Mouse (Mus musculus): ENCODE data around the gene Cldn4.
"Not testable (repeated sequence)": the region's sequence is repeated elsewhere in the genome, so short reads cannot be mapped to it uniquely, and the experiment has no call there.

Cldn4 gene

GRCm38 (mm10) chr5:134946857-134947255, at the start of gene Cldn4:
Gene Cldn4 (minus strand): TSS chr5:134946934.
- no peak for DNase-seq

GRCm38 (mm10) chr5:134992566-134992965, 45.8 kb upstream of the Cldn4 start:
- DNase-seq: no peak

- no peak for DNase-seq
Observed at GRCm38 (mm10) chr5:134989741-134990140, 43.0 kb upstream of the Cldn4 start.

GRCm38 (mm10) chr5:134989166-134989565, 42.4 kb upstream of the Cldn4 start:
- no peak for DNase-seq

- DNase-seq: no peak
Observed at GRCm38 (mm10) chr5:134986298-134987268, 39.8 kb upstream of the Cldn4 start.

- DNase-seq: no peak
Observed at GRCm38 (mm10) chr5:134985633-134986297, 39.0 kb upstream of the Cldn4 start, which contains the start of gene Cldn3. Gene Cldn3 (plus strand): TSS chr5:134986214.

GRCm38 (mm10) chr5:134983771-134984170, 37.0 kb upstream of the Cldn4 start:
- no peak for DNase-seq

GRCm38 (mm10) chr5:134983111-134983510, 36.4 kb upstream of the Cldn4 start:
- no peak for DNase-seq

- DNase-seq: no peak
Observed at GRCm38 (mm10) chr5:134981149-134981548, 34.4 kb upstream of the Cldn4 start.

- DNase-seq: no peak
Observed at GRCm38 (mm10) chr5:134977837-134978236, 31.1 kb upstream of the Cldn4 start.

- no peak for DNase-seq
Observed at GRCm38 (mm10) chr5:134976577-134977250, 30.0 kb upstream of the Cldn4 start.

GRCm38 (mm10) chr5:134976164-134976563, 29.4 kb upstream of the Cldn4 start:
- no peak for DNase-seq

GRCm38 (mm10) chr5:134974921-134975320, 28.2 kb upstream of the Cldn4 start:
- DNase-seq: no peak

GRCm38 (mm10) chr5:134974294-134974693, 27.6 kb upstream of the Cldn4 start:
- no peak for DNase-seq

GRCm38 (mm10) chr5:134973526-134973925, 26.8 kb upstream of the Cldn4 start:
- DNase-seq: no peak

GRCm38 (mm10) chr5:134973081-134973480, 26.3 kb upstream of the Cldn4 start:
- no peak for DNase-seq

GRCm38 (mm10) chr5:134970671-134971070, 23.9 kb upstream of the Cldn4 start:
- no peak for DNase-seq

- no peak for DNase-seq
Observed at GRCm38 (mm10) chr5:134967164-134967944, 20.6 kb upstream of the Cldn4 start.

GRCm38 (mm10) chr5:134965852-134966821, 19.4 kb upstream of the Cldn4 start:
- DNase-seq: no peak

GRCm38 (mm10) chr5:134965473-134965851, 18.7 kb upstream of the Cldn4 start:
- peak; percentile 75 for DNase-seq

GRCm38 (mm10) chr5:134964655-134965054, 17.9 kb upstream of the Cldn4 start:
- DNase-seq: not testable (repeated sequence)
